8 mouse cellular contexts compared by ENCODE assay signal in the genomic region with DNA sequence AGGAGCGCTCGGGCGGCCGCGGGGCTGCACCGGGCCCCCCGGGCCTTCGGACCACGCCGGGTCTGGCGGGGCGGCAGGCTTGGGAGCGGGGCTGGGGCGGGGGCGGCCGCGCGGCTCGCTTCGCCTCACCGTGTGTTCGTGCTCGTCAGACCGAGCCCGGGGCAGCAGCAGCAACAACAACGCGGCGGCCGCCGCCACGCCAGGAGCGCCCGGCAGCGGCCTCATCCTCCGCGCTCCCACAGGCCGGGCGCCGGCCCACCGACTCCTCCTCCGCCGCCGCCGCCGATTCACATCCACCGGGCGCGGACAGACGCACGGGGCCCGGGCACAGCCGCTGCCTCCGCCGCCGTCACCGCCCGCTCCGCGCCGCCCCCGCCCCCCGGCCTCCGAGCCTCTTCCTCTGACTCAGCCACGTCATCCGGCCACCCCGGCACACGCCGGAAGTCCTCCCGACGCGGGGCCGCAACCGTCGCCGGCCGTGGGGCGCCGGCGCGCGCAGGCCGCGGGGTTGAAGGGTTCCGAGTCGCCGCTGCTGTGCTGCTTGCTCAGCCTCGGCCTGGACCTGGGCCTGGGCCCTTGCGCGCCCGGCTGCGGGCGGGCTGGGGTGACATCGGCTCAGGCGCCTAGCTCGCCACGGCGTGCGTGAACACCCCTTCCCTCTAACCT. TPM values are rescaled to one million over a fixed set of nuclear protein-coding genes. Genes with fewer than 3 reads are reported as not detected.
A peak's percentile ranks its signal among the peaks of the same experiment; 100 is the strongest.
DNase-seq lines count a peak whose midpoint lies in the region; ATAC-seq lines count a peak whose summit lies in the region.

A gene (minus strand): TSS at position 368 of the 666 bp plus-strand sequence.

- peaks cover 30% of the 10 kb centered on the region for H3K4me1 ChIP-seq in hindbrain, embryonic 10.5 days (replicated peaks)

- 0 out of 2 replicates have a peak, but pooled peaks cover 3% of the 10 kb centered on the region for H3K36me3 ChIP-seq in hindbrain, embryonic 10.5 days

- no peaks in the 10 kb centered on the region for H3K27me3 ChIP-seq in hindbrain, embryonic 10.5 days (ENCODE audit: insufficient read depth, poor library complexity, severe bottlenecking)

- WGBS in hindbrain, embryonic 10.5 days, result under 1% methylated on average over 80 of the region's 98 CpGs

- DNase-seq in MEL-GATA-1-ER (ENCODE audit: extremely low read depth, low read depth), result peak; percentile 41
- peak; percentile 84 for DNase-seq in cerebellum, adult 8-10 months
- DNase-seq in hindbrain, embryonic 10.5 days (ENCODE audit: low spot score), result peak; percentile 89
- peak; percentile 83 to 90 for DNase-seq in layer of hippocampus, postnatal 10 days (ENCODE audit: low spot score in 2 of 2)
- peak; percentile 92 for DNase-seq in lung, postnatal 10 days
- DNase-seq in ovary, postnatal 36 days (ENCODE audit: low spot score), result peak; percentile 89
- DNase-seq in thymus, postnatal 25 days, result peak; percentile 86

- peak within 1 kb of the TSS; percentile 98 for H3K27ac ChIP-seq in hindbrain, embryonic 10.5 days

- peak; percentile 97 for ATAC-seq in frontal cortex, adult (ENCODE audit: low TSS enrichment)

- H3K4me3 ChIP-seq in hindbrain, embryonic 10.5 days, result peak within 1 kb of the TSS; percentile 93

- H3K9me3 ChIP-seq in hindbrain, embryonic 10.5 days, result no peaks in the 10 kb centered on the region

RNA-seq across cellular contexts. Expression of the gene that starts here (rescaled TPM):
- polyA plus RNA-seq in hindbrain, embryonic 10.5 days (2016; fragmentation: Nextera tagmentation; extraction: Ambion mirVana), result 74.8 and 98.1 TPM in 2 replicates
- total RNA-seq in layer of hippocampus, postnatal 10 days (2021), result 100 to 1,000 TPM; 138 TPM

Comparison
In these comparisons a context has a peak if more than half of its experiments do, and no peak if none do; other contexts are left out.
1. Peak in every context shown above with its lines: DNase-seq, ATAC-seq, H3K4me3 ChIP-seq and H3K27ac ChIP-seq.
2. DNase-seq: peak in every context shown above with its lines; median percentile 92 in lung, postnatal 10 days; 89 in hindbrain, embryonic 10.5 days; 89 in ovary, postnatal 36 days; 86 in layer of hippocampus, postnatal 10 days; 86 in thymus, postnatal 25 days; 84 in cerebellum, adult 8-10 months; 41 in MEL-GATA-1-ER.